Mouse (Mus musculus): Measurements from ENCODE around the gene Slc5a11. TPM values are rescaled to one million over a fixed set of nuclear protein-coding genes. Genes with fewer than 3 reads are reported as not detected.

Gene Slc5a11
- polyA plus RNA-seq, 2 experiments: 0.17 to 0.25 TPM

- Histone ChIP-seq H3K4me3 (ENCODE audit: insufficient read depth in 1 of 2, low read depth in 2 of 2, low read length in 2 of 2) (no peak overlapping the region), H3K27ac (no peak overlapping the region; the same call in 1 of the 2 replicates), H3K27me3 (ENCODE audit: control insufficient read depth, insufficient read depth, low read length) (no peaks in the 10 kb centered on the region), H3K9me3 (ENCODE audit: control insufficient read depth, low read length) (no peaks in the 10 kb centered on the region), H3K9ac (replicated peaks) (no peak overlapping the region; the same call in 1 of the 2 replicates), H3K36me3 (replicated peaks; ENCODE audit: control insufficient read depth, insufficient read depth, low read depth) (peaks cover 27% of the 10 kb centered on the region), H3K4me2 (ENCODE audit: low read depth) (no peak overlapping the region), H3K4me1 (replicated peaks; ENCODE audit: control insufficient read depth in 2 of 2, insufficient read depth in 2 of 2, low read length in 1 of 2) (peaks cover 40 to 41% of the 10 kb centered on the region in 2 experiments)
- WGBS (ENCODE audit: insufficient replicate concordance): 40% methylated on average over 13 of the region's 13 CpGs
- DNase-seq (ENCODE audit: low read depth in 3 of 3, low spot score in 3 of 3): peak; percentile 28 to 53 (median 36)
- TF ChIP-seq CTCF (IDR thresholded peaks at IDR 0.05; ENCODE audit: low read depth) (peak; percentile 22; the same call in 1 of the 2 replicates), EP300 (IDR thresholded peaks at IDR 0.05; ENCODE audit: low read depth) (no peak)
- ATAC-seq (ENCODE audit: insufficient read depth): peak; percentile 71
These were observed 108.0 kb downstream of the Slc5a11 start for GRCm38 (mm10) chr7:123322452-123323121.

Other genes starting within 250 kb of the Slc5a11 start
- gene Rbbp6, start 249.1 kb upstream of the Slc5a11 start, polyA plus RNA-seq (2012; rRNA removed): 8.1 and 14.6 TPM in 2 replicates
- 9.5 and 9.8 TPM in 2 replicates for gene Rbbp6, start 249.1 kb upstream of the Slc5a11 start, polyA plus RNA-seq (2014; fragmentation: Nextera tagmentation; extraction: Ambion mirVana)
- 13.1 and 14.1 TPM in 2 replicates for gene Tnrc6a, start 90.9 kb upstream of the Slc5a11 start, polyA plus RNA-seq (2012; rRNA removed)
- gene Tnrc6a, start 90.9 kb upstream of the Slc5a11 start, polyA plus RNA-seq (2014; fragmentation: Nextera tagmentation; extraction: Ambion mirVana): 8.8 and 12.8 TPM in 2 replicates
- gene Lcmt1, start 155.0 kb downstream of the Slc5a11 start, polyA plus RNA-seq (2012; rRNA removed): 13.0 and 18.6 TPM in 2 replicates
- gene Lcmt1, start 155.0 kb downstream of the Slc5a11 start, polyA plus RNA-seq (2014; fragmentation: Nextera tagmentation; extraction: Ambion mirVana): 23.6 and 28.4 TPM in 2 replicates
- 9.6 and 10.9 TPM in 2 replicates for gene Arhgap17, start 155.1 kb downstream of the Slc5a11 start, polyA plus RNA-seq (2012; rRNA removed)
- 10.2 and 12.6 TPM in 2 replicates for gene Arhgap17, start 155.1 kb downstream of the Slc5a11 start, polyA plus RNA-seq (2014; fragmentation: Nextera tagmentation; extraction: Ambion mirVana)
- 3.4 and 3.8 TPM in 2 replicates for gene Aqp8, start 247.5 kb downstream of the Slc5a11 start, polyA plus RNA-seq (2012; rRNA removed)
- 5.3 and 6.5 TPM in 2 replicates for gene Aqp8, start 247.5 kb downstream of the Slc5a11 start, polyA plus RNA-seq (2014; fragmentation: Nextera tagmentation; extraction: Ambion mirVana)

Measured in liver, embryonic 14.5 days (tissue).